Mouse (Mus musculus): Measurements from ENCODE around the gene Abtb2.

The Abtb2 gene

GRCm38 (mm10) chr2:103622950-103623349, 56.8 kb downstream of the Abtb2 start:
- peak; percentile 68 for DNase-seq

- peak; percentile 98 for DNase-seq
Observed at GRCm38 (mm10) chr2:103625349-103625932, 59.3 kb downstream of the Abtb2 start.

- no peak for DNase-seq
Observed at GRCm38 (mm10) chr2:103627101-103627500, 61.0 kb downstream of the Abtb2 start.

- DNase-seq: no peak
Observed at GRCm38 (mm10) chr2:103629956-103630355, 63.8 kb downstream of the Abtb2 start.

GRCm38 (mm10) chr2:103631293-103631717, 65.2 kb downstream of the Abtb2 start:
- peak; percentile 44 for DNase-seq

- DNase-seq: no peak
Observed at GRCm38 (mm10) chr2:103632136-103632925, 66.2 kb downstream of the Abtb2 start.

GRCm38 (mm10) chr2:103632926-103633250, 66.8 kb downstream of the Abtb2 start:
- no peak for DNase-seq

GRCm38 (mm10) chr2:103635731-103636487, 69.8 kb downstream of the Abtb2 start:
- DNase-seq: no peak

GRCm38 (mm10) chr2:103637385-103637784, 71.3 kb downstream of the Abtb2 start:
- no peak for DNase-seq

- DNase-seq: no peak
Observed at GRCm38 (mm10) chr2:103637943-103638342, 71.8 kb downstream of the Abtb2 start.

- no peak for DNase-seq
Observed at GRCm38 (mm10) chr2:103639701-103640100, 73.6 kb downstream of the Abtb2 start.

GRCm38 (mm10) chr2:103640861-103641260, 74.8 kb downstream of the Abtb2 start:
- DNase-seq: no peak

GRCm38 (mm10) chr2:103643584-103644211, 77.6 kb downstream of the Abtb2 start:
- peak; percentile 92 for DNase-seq

- DNase-seq: no peak
Observed at GRCm38 (mm10) chr2:103644418-103644817, 78.3 kb downstream of the Abtb2 start.

- DNase-seq: no peak
Observed at GRCm38 (mm10) chr2:103650314-103650879, 84.3 kb downstream of the Abtb2 start.

- DNase-seq: no peak
Observed at GRCm38 (mm10) chr2:103652121-103652520, 86.0 kb downstream of the Abtb2 start.

- no peak for DNase-seq
Observed at GRCm38 (mm10) chr2:103655037-103655436, 88.9 kb downstream of the Abtb2 start.

- DNase-seq: no peak
Observed at GRCm38 (mm10) chr2:103656028-103656427, 89.9 kb downstream of the Abtb2 start.

GRCm38 (mm10) chr2:103659167-103659566, 93.1 kb downstream of the Abtb2 start:
- DNase-seq: no peak

- no peak for DNase-seq
Observed at GRCm38 (mm10) chr2:103659648-103660556, 93.8 kb downstream of the Abtb2 start.

GRCm38 (mm10) chr2:103661696-103662095, 95.6 kb downstream of the Abtb2 start:
- DNase-seq: peak; percentile 38

- no peak for DNase-seq
Observed at GRCm38 (mm10) chr2:103662121-103662520, 96.0 kb downstream of the Abtb2 start.
